Mouse (Mus musculus) bone marrow macrophage, adult 2 months (primary cell): ENCODE results near the gene Stk31.

Source experiments
- CTCF ChIP-seq: IDR thresholded peaks from 2 replicates; pipeline ENCODE4 v1.5.1; 2012; ENCODE audit warnings: low read depth, mild to moderate bottlenecking, low read length, moderate library complexity
- POLR2A ChIP-seq: IDR thresholded peaks from 2 replicates; pipeline ENCODE4 v1.6.1; 2012; ENCODE audit warnings: mild to moderate bottlenecking, low read depth, low read length, borderline replicate concordance

GRCm38 (mm10) chr6:49397466-49397865 lies 2.1 kb downstream of the Stk31 start:
- no peak for TF ChIP-seq POLR2A
- TF ChIP-seq CTCF: no peak
